Mouse (Mus musculus) embryonic facial prominence, embryonic 12.5 days (tissue): ENCODE data around the gene Slc1a2. TPM values are rescaled to one million over a fixed set of nuclear protein-coding genes. Genes with fewer than 3 reads are reported as not detected.

Source experiments
- ATAC-seq: fragments of 200-750 bp; cut with Nextera tagmentation; 2 replicates; pipeline ENCODE4 v1.8.0; 2017; ENCODE audit not compliant: insufficient number of reproducible peaks, insufficient read depth, low FRiP score, low TSS enrichment
- H3K27ac ChIP-seq: fragments of 300-500 bp; sonication (generic); 2 replicates; pipeline ENCODE4 v1.5.1; 2016; ENCODE audit warnings: mild to moderate bottlenecking
- H3K27me3 ChIP-seq: fragments of 300-500 bp; sonication (generic); 2 replicates; pipeline ENCODE4 v1.6.1; 2016; ENCODE audit warnings: mild to moderate bottlenecking, moderate library complexity
- H3K36me3 ChIP-seq: fragments of 300-500 bp; sonication (generic); 2 replicates; pipeline ENCODE4 v1.6.1; 2016; ENCODE audit warnings: mild to moderate bottlenecking
- H3K4me1 ChIP-seq: fragments of 300-500 bp; sonication (generic); 2 replicates; pipeline ENCODE4 v1.6.1; 2016
- H3K4me2 ChIP-seq: fragments of 300-500 bp; sonication (generic); replicated peaks from 2 replicates; pipeline ENCODE4 v1.6.1; 2016; ENCODE audit warnings: mild to moderate bottlenecking, moderate library complexity
- H3K4me3 ChIP-seq: fragments of 300-500 bp; sonication (generic); 2 replicates; pipeline ENCODE4 v1.5.1; 2016; ENCODE audit warnings: mild to moderate bottlenecking
- H3K9ac ChIP-seq: fragments of 300-500 bp; sonication (generic); 2 replicates; pipeline ENCODE4 v1.6.1; 2016; ENCODE audit warnings: mild to moderate bottlenecking, moderate library complexity
- H3K9me3 ChIP-seq: fragments of 300-500 bp; sonication (generic); 2 replicates; pipeline ENCODE4 v1.6.1; 2016; ENCODE audit warnings: mild to moderate bottlenecking, moderate library complexity
- WGBS: fragments of 180-500 bp; shearing (Covaris S2); methylation state at CpG from one replicate; pipeline ENCODE4 v1.1.7; 2016; 5-methylcytosine and 5-hydroxymethylcytosine counted together
- polyA plus RNA-seq: library from polyadenylated mRNA; unstranded; fragments of >200 nt; fragmentation: Nextera tagmentation; extraction: Ambion mirVana; gene quantifications from 2 replicates; pipeline ENCODE4 v1.2.1, GENCODE M21; 2016

The Slc1a2 gene
- polyA plus RNA-seq: 1.2 TPM in 2 replicates

DNA sequence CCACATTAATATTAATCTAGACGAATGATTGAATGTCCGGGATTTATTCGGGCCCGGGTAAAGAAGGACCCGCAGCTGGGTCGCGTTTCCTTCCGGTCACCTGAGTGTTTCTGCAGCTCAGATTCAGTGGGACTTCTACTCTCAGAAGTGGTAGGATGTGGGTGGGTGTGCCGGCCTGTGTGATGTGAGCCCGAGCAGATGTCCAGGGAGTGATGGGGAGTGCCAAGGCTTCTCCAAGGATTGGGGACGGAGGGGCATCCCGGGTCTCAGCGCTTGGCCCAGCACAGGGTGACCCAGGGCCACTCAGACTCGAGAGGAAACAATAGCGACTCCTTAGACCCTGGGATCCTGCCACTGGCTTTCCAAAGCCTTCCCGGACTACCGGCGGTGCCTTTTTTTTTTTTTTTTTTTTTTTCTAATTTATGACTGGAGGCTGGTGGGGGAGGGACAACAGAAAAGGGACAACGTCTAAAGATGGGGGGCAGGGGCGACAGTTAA is at the start of gene Slc1a2:
Slc1a2 (plus strand) TSS at position 497 of the 498 bp plus-strand sequence.
- peak within 1 kb of the TSS; percentile 100 for H3K4me2 ChIP-seq
- ATAC-seq: no peak
- H3K4me1 ChIP-seq: peaks cover 17% of the 10 kb centered on the region
- 2% methylated on average over 18 of the region's 20 CpGs for WGBS
- no peaks in the 10 kb centered on the region for H3K9me3 ChIP-seq
- peak within 1 kb of the TSS; percentile 76 for H3K4me3 ChIP-seq
- peaks cover 37% of the 10 kb centered on the region for H3K27me3 ChIP-seq
- H3K27ac ChIP-seq: peak within 1 kb of the TSS; percentile 30; the same call in 1 of the 2 replicates
- H3K9ac ChIP-seq: peak within 1 kb of the TSS; percentile 58
- H3K36me3 ChIP-seq: no peaks in the 10 kb centered on the region

DNA sequence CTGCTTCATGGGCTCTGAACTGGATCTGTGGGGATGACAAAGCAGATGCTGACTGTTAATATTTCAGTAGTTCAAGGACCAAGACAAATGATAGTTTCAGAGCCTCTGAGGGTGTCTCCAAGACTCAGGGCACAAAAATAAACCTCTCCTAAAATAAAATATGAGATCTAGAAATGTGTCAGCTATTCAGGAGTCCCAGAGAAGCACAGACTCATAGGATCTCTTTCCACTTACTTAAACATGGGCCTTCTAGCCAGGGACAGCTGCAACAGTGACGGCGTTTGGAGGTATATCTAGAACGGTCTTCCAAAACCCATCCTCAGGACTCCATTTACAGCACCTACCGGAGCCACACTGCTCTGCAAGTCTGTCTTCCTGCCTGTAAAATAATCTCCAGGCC is 48.0 kb upstream of the Slc1a2 start:
- no peak overlapping the region for H3K4me2 ChIP-seq
- H3K4me3 ChIP-seq: no peak overlapping the region
- H3K27ac ChIP-seq: no peak overlapping the region
- no peak overlapping the region for H3K9ac ChIP-seq
- no peak for ATAC-seq
- no peaks in the 10 kb centered on the region for H3K36me3 ChIP-seq
- WGBS: 92% methylated on average over 4 of the region's 4 CpGs
- H3K4me1 ChIP-seq: no peaks in the 10 kb centered on the region
- H3K9me3 ChIP-seq: no peaks in the 10 kb centered on the region
- no peaks in the 10 kb centered on the region for H3K27me3 ChIP-seq

DNA sequence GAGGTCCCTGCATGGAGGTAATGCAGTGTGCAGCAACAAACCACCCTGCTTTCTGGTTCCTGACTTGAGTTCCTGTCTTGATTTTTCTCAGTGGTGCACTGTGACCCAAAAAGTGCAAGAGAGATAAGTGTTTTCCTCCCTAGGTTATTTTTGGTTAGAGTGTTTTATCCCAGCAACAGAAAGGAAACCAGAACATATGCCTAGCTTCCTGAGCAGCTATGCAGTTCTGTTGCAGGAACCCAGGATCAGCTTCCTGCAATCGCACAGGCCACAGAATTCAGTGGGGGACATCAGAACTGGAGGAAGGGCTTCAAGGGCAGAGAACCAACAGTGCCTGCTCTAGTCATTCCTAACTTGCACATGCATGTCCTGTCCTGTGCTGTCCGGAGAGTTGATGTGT is 41.8 kb upstream of the Slc1a2 start:
- H3K4me3 ChIP-seq: no peak overlapping the region
- H3K27ac ChIP-seq: no peak overlapping the region
- no peaks in the 10 kb centered on the region for H3K36me3 ChIP-seq
- WGBS: 68% methylated on average over 2 of the region's 2 CpGs
- H3K27me3 ChIP-seq: no peaks in the 10 kb centered on the region
- H3K4me1 ChIP-seq: no peaks in the 10 kb centered on the region
- H3K4me2 ChIP-seq: no peak overlapping the region
- no peak for ATAC-seq
- H3K9me3 ChIP-seq: no peaks in the 10 kb centered on the region
- H3K9ac ChIP-seq: no peak overlapping the region

DNA sequence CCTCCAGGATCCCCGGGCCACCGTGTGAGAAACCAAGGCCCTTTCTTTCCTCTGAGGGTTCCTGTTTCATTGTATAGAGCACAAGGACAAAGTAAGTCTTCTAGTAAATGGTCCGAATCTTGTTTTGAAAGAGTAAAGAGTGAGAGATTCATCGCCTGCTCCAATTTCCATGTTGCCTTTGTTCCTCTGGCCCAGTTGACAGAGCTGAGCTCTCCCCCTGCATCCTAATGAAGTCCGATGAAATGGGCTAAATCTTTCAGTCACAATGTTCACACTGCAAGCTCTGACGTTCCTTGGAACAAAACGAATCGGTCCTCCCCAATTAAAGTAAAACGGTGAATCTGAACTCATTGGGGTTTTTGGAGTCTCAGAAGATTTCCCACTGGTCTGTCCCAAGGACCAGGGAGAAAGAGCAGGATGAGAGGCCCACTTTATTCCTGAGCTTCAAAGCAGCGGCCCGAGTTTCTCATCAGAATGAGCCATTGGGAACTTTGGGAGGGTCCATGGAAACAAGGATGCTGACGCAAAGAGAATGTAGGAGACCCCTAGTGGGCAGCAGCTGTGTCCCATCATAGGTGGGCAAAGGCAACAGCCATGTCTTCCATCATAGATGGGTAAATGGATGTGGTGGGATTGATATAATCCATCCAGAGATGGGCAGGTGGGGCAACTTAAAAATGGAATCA is 37.6 kb upstream of the Slc1a2 start:
- H3K36me3 ChIP-seq: no peaks in the 10 kb centered on the region
- H3K4me1 ChIP-seq: no peaks in the 10 kb centered on the region
- ATAC-seq: no peak
- no peak overlapping the region for H3K9ac ChIP-seq
- WGBS: 81% methylated on average over 12 of the region's 12 CpGs
- no peaks in the 10 kb centered on the region for H3K9me3 ChIP-seq
- H3K4me3 ChIP-seq: no peak overlapping the region
- H3K27me3 ChIP-seq: no peaks in the 10 kb centered on the region
- no peak overlapping the region for H3K4me2 ChIP-seq
- no peak overlapping the region for H3K27ac ChIP-seq

DNA sequence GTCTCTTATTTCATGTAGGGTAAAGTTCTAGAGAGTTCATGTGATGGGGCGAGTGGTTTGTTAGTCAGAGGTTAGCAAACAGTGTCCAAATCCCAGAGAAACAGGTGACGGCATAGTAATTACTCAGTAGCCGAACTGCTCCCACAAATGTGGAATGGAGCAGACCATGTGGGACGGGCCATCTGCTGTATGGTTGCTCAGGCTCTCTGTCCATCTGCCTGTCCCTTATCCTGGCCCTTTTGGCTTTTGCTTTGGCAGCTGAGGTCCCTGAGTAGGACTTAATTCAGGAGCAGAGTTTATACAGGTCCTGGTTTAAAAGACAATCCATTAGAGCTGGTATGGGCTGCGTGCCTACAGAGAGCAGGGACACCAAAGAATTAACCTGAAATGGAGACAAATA is 36.3 kb upstream of the Slc1a2 start:
- H3K4me2 ChIP-seq: no peak overlapping the region
- no peaks in the 10 kb centered on the region for H3K36me3 ChIP-seq
- H3K27ac ChIP-seq: no peak overlapping the region
- no peak for ATAC-seq
- H3K27me3 ChIP-seq: no peaks in the 10 kb centered on the region
- 87% methylated on average over 5 of the region's 5 CpGs for WGBS
- H3K4me1 ChIP-seq: no peaks in the 10 kb centered on the region
- H3K4me3 ChIP-seq: no peak overlapping the region
- no peaks in the 10 kb centered on the region for H3K9me3 ChIP-seq
- H3K9ac ChIP-seq: no peak overlapping the region

DNA sequence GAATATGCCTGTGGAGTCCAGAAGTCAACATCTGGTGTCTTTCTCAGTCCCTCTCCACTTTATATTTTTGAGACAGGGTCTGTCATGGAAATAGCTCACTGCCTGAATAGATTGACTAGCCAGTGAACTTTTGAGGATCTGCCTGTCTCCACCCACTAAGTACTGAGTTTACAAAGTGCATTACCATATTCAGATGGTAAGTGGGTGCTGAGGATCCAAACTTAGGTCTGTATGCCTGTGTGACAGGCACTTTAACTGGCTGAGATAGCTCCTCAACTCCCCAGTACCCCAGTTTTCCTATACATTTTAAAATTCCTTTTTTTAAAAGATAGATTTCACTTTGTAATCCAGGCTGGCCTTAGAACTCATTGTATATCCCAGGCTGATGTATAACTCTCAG is 35.5 kb upstream of the Slc1a2 start:
- no peak overlapping the region for H3K4me2 ChIP-seq
- ATAC-seq: no peak
- no peaks in the 10 kb centered on the region for H3K36me3 ChIP-seq
- no peak overlapping the region for H3K9ac ChIP-seq
- no peak overlapping the region for H3K27ac ChIP-seq
- H3K4me1 ChIP-seq: no peaks in the 10 kb centered on the region
- H3K9me3 ChIP-seq: no peaks in the 10 kb centered on the region
- H3K27me3 ChIP-seq: no peaks in the 10 kb centered on the region
- H3K4me3 ChIP-seq: no peak overlapping the region

DNA sequence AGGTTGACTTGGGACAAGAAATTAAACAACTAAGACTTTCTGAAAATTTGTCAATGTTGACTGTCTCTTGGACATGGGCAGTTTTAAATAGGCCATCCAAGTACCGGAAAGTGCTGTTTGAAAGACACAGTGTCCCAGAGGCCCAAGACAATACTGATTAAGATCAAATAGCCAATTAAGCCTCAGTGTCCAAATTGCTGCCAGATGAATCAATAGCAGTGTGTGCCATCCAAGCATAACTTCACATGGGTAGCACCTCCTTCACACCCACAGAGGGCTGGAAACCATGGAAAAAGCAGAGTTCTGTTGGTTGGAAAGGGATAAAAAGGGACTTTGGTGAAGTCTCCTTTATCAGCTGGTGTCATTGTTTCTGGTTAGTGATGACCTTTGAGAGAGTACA is 33.9 kb upstream of the Slc1a2 start:
- no peak for ATAC-seq
- Histone ChIP-seq H3K4me3 (no peak overlapping the region), H3K27ac (no peak overlapping the region), H3K4me1 (no peaks in the 10 kb centered on the region), H3K27me3 (no peaks in the 10 kb centered on the region), H3K36me3 (no peaks in the 10 kb centered on the region), H3K9ac (no peak overlapping the region), H3K9me3 (no peaks in the 10 kb centered on the region), H3K4me2 (no peak overlapping the region)
- WGBS: 43% methylated on average over 1 of the region's 1 CpGs

DNA sequence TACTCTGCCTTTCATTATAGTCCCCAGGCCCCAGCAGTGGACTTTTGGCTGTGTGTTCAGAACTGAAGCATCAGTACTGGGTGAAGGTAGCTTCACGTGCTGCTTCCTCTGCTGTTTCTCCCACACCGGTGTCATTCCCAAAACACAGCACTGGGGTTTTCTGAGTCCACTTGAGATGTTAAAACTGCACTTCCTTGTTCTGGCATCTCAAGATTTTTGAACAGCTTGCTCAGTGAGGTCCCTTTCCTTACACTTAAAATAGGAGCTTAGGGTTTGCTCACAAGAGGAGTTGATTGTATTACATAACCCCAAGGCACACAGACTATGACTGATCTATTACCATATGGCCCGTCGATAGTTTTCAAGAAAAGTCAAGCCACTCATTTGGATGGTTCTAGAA is 26.1 kb upstream of the Slc1a2 start:
- Histone ChIP-seq H3K4me3 (no peak overlapping the region), H3K27me3 (no peaks in the 10 kb centered on the region), H3K9me3 (no peaks in the 10 kb centered on the region), H3K4me1 (no peaks in the 10 kb centered on the region), H3K9ac (no peak overlapping the region), H3K27ac (no peak overlapping the region), H3K36me3 (no peaks in the 10 kb centered on the region), H3K4me2 (no peak overlapping the region)
- no peak for ATAC-seq
- 89% methylated on average over 4 of the region's 4 CpGs for WGBS

DNA sequence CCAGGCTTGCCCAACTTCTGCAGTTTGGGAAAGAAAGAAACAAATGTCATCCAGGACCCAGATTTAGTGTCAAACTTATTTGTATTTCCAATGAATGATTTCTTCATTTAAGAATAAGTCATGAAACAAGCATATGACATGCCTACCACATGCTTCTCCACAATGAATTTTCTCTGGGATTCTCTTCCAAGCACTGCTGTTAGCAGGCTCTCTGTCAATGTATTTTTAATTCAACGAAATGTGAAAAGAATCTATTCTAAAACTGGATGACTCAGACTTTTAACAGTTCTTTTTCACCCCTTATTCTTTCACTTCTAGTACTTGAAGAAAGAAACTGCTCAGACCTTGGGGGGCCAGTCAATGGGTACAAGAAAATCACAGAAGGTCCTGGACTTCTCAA is 24.4 kb upstream of the Slc1a2 start:
- Histone ChIP-seq H3K9ac (no peak overlapping the region), H3K27me3 (no peaks in the 10 kb centered on the region), H3K9me3 (no peaks in the 10 kb centered on the region), H3K4me2 (no peak overlapping the region), H3K4me1 (peaks cover 3% of the 10 kb centered on the region; the same call in 1 of the 2 replicates), H3K36me3 (no peaks in the 10 kb centered on the region), H3K4me3 (no peak overlapping the region), H3K27ac (no peak overlapping the region)
- 82% methylated on average over 1 of the region's 1 CpGs for WGBS
- no peak for ATAC-seq

DNA sequence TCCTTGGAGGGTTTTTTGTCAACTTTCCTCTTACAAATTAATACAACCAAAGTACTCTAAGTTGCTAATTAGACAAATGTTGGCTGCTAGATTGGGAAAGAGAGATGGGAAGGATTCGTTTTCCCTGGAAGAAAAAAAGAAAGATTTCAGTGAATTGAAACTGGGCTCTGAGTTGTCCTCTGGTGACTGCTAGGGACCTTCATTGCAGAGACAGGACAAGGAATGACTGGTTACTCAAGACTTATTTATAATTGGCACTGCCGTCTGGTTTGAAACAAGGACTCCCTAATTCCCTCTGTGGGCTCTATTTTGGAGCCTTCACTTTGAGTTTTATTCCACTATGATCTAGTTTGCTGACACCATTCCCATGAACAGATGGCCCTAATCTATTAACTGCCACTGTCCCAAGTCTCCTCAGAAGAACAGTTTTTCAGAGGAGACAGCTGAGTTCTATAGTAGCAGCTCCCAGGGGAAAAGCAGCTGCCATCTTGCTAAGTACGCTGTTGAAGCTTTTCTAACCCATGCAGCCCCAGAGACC is 22.9 kb upstream of the Slc1a2 start:
- Histone ChIP-seq H3K9me3 (no peaks in the 10 kb centered on the region), H3K4me3 (no peak overlapping the region), H3K9ac (no peak overlapping the region), H3K36me3 (no peaks in the 10 kb centered on the region), H3K27me3 (no peaks in the 10 kb centered on the region), H3K27ac (no peak overlapping the region), H3K4me1 (peaks cover 3% of the 10 kb centered on the region; the same call in 1 of the 2 replicates), H3K4me2 (no peak overlapping the region)
- 69% methylated on average over 3 of the region's 3 CpGs for WGBS
- ATAC-seq: no peak

DNA sequence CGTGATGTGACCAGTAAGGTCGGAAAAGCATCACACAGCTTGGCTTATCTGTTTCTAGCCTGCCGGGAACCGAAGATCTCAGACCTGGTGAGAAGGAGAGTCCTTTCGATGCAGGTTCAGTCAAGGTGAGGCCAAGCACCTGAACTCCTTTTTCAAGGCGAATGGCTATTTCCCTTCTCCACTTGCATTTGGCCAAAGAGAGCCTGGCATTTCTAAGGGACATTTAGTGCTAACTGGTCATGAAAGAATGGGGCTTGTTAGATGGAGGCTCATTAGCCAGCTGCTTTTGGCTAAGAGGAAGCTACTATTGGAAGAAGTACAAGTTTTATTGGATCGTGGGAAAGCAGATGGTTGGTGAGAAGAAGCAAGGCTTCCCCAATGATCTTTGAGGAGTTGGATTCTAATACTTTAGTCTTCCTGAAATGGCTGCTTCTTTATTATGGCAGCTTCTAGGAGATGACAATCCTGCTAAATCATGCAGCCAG is 22.3 kb upstream of the Slc1a2 start:
- H3K4me1 ChIP-seq: peaks cover 3% of the 10 kb centered on the region; the same call in 1 of the 2 replicates
- H3K9ac ChIP-seq: no peak overlapping the region
- H3K4me3 ChIP-seq: no peak overlapping the region
- H3K9me3 ChIP-seq: no peaks in the 10 kb centered on the region
- no peak for ATAC-seq
- no peaks in the 10 kb centered on the region for H3K27me3 ChIP-seq
- no peak overlapping the region for H3K4me2 ChIP-seq
- WGBS: 85% methylated on average over 7 of the region's 7 CpGs
- H3K27ac ChIP-seq: no peak overlapping the region
- H3K36me3 ChIP-seq: no peaks in the 10 kb centered on the region

DNA sequence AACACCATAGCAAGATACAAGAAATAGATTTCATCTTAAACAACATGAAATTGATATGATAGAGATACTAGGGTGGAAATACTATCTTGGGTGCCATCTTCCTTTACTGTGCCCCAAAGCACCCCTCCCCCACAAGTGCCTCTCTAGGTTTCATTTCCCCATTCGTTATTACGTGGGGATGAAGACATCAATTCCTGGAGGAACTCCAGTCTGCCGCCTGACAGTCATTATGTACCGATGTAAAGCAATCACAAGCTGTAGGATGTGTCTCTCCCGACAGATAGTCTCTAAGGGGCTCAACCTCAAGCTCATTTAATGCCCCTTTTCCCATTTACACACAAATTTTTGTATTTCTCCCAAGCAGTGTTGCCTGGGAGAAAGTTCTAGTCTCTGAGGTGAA is 20.3 kb upstream of the Slc1a2 start:
- no peak overlapping the region for H3K4me2 ChIP-seq
- peaks cover 3% of the 10 kb centered on the region; the same call in 1 of the 2 replicates for H3K4me1 ChIP-seq
- no peak overlapping the region for H3K27ac ChIP-seq
- 50% methylated on average over 5 of the region's 5 CpGs for WGBS
- ATAC-seq: no peak
- no peak overlapping the region for H3K4me3 ChIP-seq
- H3K9me3 ChIP-seq: no peaks in the 10 kb centered on the region
- H3K36me3 ChIP-seq: no peaks in the 10 kb centered on the region
- no peaks in the 10 kb centered on the region for H3K27me3 ChIP-seq
- no peak overlapping the region for H3K9ac ChIP-seq
